Mouse (Mus musculus) testis, postnatal 10 days (tissue): Measurements from ENCODE around the gene Timm10b.
A peak's percentile ranks its signal among the peaks of the same experiment; 100 is the strongest.

Experiments
- DNase-seq: peaks from one replicate; pipeline ENCODE4 v3.0.0; 2021; ENCODE audit warnings: low spot score

Gene Timm10b

GRCm38 (mm10) chr7:105639756-105640155 lies at the start of gene Timm10b:
Gene Timm10b, plus strand, starts transcription at chr7:105640056.
- DNase-seq = no peak

DNA sequence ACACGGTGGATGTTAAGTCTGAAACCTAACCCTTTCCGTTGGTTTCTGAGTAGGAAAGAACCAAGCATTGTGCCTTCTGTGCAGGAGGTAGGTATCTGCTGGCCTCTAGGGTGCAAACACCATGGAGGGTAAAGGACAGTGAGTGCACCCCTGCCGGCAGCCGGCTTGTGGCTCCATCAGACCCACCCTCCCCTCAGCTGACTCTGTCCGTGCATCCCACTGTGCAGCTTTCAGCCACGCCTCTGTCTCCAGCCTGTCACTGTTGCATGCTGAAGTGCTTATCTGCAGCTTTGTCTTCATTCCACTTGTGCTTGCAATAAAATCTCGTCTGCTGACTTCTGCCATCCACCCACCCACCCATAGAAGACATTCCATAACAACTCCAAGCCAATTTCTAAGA lies 49.8 kb upstream of the Timm10b start:
- DNase-seq = no peak

DNA sequence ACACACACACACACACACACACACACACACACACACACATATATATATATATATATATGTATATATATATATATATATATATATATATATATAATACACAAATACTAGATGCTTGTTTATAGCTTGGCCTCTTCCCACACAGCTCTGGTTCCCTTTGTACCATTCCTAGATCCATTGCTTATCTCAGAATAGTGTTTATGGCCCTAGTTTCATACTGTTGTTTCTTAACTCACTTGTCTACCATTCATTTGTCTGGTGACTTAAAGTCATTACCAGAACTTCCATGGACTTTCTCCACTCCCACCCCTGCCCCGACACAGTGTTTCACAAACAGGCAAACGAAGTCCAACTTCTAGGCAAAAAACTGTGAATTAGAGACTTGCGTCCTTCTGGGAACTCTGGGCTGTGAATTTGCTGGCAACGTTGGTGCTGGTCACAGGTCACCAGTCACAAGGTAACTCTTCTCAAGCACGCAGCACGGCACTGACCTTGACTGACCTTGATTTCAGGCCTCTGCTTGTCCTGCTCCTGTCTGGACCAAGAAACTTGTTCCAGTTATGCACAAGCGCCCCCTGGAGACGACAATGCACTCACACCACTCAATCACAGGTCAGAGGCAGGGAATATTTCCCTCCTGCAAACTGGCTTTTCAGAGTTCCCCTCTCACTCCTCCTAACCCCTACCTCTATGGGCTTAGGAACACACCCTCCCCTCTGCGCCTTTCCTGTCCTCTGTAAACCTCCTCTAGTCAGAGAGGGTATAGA lies 36.8 kb upstream of the Timm10b start:
- DNase-seq = peak; percentile 85

DNA sequence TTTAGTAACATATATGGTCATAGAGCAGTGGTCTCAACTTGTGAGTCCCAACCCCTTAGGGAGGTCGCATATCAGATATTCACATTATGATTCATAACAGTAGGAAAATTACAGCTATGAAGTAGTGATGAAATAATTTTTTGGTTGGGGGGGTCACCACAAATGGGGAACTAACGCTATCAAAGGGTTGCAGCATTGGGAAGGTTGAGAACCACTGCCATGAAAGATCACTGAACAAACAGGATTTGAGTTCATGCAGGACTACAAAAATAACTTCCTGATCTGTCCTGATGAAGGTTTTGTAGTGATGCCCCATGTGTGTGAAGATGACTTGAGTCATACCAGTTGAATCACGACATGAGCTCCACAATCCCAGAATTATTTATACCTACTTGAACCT lies 31.4 kb upstream of the Timm10b start:
- no peak for DNase-seq

DNA sequence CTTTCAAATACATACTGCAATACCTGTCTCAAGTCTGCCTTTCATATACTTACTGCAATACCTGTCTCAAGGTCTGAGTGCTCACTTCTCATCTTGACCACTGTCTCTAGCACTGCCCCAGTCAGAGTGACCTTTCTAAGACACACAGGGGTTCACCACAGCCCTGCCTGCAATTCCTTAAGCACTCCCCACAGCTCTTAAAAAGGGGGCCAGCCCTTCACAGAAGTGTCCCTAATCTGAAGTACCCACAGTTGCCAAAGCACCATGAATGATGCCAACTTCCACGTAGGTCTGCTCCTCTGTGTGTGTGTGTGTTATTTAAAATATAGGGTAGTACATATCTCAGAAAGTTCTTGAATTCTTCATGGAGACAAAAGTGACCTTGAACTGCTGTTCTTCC lies 28.1 kb upstream of the Timm10b start:
- no peak for DNase-seq

DNA sequence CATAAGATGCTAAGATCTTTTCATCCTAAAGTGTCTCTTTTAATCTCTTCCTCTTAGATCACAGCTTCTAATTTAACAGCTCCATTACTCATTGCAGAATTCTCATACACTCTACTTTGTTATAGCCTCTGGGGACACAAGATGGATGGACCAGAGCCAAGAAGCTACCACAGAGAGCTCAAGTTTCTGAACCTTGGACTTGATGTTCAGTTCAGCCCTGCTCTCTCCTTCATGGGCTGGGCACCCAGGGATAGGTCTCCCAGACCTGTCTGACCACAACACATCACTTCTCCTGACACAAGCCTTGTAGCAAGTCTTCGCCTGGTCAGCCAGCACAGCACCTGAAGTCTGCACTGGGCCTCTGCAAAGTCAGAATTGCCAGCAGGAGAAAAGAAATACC lies 25.5 kb upstream of the Timm10b start:
- no peak for DNase-seq

GRCm38 (mm10) chr7:105615720-105616119 lies 24.1 kb upstream of the Timm10b start:
- DNase-seq = no peak

DNA sequence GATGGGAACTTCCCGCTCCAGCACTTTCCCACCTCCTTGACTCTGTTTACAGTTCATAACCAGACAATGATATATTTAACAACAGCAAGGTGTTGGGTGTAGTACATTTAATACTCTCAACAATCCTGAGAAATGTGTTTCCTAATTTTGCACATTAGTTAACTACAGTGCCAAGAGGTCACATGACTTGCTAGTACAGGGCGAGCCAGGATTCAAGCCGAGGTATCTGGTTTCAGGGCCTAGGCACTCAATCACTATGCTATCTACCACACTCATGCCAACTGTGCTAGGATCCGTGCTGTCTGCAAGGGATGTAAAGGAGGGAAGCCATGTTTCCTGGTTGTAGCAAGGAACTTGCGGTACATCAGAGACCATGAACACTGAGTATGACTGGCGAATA lies 23.3 kb upstream of the Timm10b start:
- no peak for DNase-seq

DNA sequence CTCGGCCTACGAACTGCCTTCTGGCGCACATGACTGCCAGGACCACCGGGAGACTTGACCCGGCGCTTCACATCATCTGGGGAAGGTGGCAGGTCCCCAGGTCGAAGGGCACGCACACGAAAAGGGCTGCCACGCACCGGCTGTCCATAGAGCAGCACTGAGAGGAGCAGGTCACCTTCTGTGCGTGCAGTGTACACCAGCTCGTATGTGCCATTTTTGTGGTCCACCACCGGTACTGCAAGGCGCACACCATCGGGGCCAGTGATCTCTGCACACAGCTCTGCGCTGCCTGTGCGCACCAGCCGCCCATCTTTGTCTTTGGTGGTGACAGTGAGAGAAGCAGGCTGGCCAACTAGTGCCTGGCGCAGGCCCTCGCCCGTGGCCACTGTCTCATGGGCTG lies 22.0 kb upstream of the Timm10b start:
- DNase-seq = no peak

DNA sequence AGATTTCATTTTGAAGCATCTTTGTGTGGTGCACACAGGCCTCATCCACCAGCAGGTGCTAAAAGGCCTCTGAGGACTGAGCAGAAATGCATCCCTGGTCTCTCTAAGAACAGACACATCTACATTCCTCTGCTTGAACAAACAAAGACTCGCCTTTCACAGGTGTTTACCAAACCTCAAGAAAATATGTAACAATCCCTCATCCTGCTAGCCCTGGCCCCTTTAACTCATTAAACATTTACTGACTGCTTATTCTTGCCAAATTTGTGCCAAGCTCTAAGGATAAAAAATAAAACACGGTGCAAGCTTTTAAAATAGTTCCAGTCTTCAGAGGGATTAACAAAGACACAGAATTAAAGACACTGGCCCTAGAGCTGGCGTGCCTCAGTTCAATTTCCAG lies 20.2 kb upstream of the Timm10b start:
- DNase-seq = no peak

DNA sequence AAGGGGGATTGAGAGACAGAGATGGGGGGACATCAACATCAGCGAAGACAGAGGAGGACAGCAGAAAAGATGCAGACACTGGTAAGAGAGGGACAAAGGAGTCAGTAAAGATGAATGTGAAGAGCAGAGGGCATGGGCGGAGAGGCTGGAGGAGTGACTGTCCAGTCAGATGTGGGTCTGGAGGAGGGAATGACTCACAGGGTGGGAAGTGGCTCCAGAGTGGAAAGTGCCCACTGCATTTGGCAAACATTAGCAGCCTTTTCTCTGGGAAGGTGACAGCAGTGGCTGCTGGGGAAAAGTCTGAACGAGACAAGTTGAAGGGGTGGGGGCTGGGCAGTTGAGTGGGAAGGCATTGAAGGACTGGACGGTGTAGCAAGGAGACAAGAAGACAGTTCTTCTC lies 18.8 kb upstream of the Timm10b start:
- no peak for DNase-seq

DNA sequence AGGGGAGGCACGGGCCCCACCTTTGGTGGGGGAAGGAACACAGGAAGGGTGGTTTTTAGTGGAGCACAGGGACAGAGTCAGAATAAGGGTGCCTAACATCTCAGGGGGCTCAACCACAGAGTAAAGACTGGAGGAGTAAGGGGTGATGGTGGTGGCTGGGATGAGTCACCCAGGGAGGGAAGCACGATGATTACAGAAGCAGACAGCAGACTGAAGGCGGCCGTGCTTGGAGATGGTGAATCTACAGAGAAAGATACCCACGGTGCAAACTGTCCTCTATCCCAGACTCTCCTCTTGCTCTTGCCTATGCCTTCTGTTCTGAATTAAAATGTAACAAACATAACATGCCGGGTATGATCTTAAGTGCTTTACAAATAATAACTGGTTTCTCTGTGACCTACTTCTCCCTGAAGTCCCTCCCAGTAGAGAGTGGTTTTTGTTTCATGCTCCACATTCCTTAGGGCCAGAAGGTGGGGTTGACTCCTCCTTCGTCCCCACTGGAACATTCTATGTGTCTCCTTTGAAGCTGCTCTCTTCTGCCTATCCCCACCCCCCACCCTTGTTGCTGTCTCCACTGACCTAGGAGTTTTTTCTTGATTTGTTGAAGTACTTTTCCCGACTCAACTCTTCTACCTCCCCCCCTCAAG lies 18.1 kb upstream of the Timm10b start:
- DNase-seq = no peak

DNA sequence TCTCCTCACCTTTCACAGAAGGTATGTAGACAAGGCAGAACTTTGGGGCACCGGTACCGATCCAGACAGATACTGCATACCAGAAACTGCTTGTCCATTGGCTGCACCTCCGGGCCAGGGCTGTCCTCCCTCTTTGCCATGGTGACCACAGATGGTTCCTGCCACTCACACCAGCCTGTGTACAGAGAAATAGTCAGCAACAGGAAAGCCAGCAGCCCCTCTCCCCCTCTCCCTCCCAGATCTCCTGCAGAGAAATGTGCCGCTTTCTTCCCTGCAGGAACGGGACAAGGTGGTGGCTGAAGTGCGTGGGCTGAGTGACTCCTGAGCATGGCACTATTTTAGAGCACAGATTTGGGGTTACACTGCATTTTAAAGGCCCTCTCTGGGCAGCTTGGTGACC lies 14.5 kb upstream of the Timm10b start:
- no peak for DNase-seq

DNA sequence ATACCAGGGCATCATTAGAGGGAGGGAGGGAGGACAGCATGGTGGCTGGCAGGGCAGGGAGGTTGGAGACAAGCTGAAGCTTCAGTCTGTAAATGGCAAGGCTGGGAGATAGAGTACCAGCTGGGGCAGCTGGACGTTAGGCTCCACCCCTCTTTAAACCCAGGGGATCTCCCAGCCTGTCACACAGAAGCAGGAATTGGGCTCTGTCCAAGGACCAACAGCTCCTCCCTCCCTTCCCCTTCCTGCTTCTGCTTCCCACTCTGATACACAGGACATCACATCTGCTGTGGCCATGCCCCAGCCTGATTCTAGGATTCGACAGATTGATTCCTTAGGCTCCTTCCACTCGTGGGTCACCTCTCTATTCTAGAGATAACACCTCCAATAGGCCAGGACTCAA lies 11.2 kb upstream of the Timm10b start:
- no peak for DNase-seq

- no peak for DNase-seq
Observed at GRCm38 (mm10) chr7:105632551-105632972, 7.3 kb upstream of the Timm10b start.

GRCm38 (mm10) chr7:105633127-105633800 lies 6.6 kb upstream of the Timm10b start, which contains the start of gene Trim3:
Gene Trim3, minus strand, starts transcription at chr7:105633571.
- DNase-seq = peak; percentile 97

GRCm38 (mm10) chr7:105633801-105634135 lies 6.1 kb upstream of the Timm10b start:
- DNase-seq = no peak

- no peak for DNase-seq
Observed at GRCm38 (mm10) chr7:105634272-105634920, 5.5 kb upstream of the Timm10b start.

DNA sequence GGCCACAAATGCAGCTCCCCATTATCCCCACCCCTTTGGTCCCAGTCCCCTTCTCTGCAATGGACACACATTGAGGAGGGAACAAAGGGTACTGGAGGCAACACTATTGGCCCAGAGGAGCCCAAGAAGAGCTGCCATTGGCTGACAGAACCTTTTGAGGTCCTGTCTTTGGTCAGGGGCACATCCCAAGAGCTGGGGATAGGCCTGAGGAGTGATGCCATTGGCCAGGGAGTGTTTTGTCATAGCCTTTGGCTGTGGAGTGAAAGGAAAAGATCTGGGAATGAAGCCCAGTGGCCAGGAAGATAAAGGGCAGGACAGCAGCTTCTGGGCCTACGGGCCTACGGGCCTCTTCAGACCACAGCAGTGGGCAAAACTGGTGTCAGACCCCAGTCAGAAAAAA lies 4.1 kb upstream of the Timm10b start:
- no peak for DNase-seq

- DNase-seq = no peak
Observed at GRCm38 (mm10) chr7:105638776-105639175, 1.1 kb upstream of the Timm10b start.

- peak; percentile 70 for DNase-seq
Observed at GRCm38 (mm10) chr7:105639304-105639703, 552 bp upstream of the Timm10b start.

GRCm38 (mm10) chr7:105640233-105640893 lies 507 bp downstream of the Timm10b start, which contains the start of the genes Arfip2 and Gm45799:
Gene Arfip2, minus strand, starts transcription at chr7:105640416.
Gene Gm45799, plus strand, starts transcription at chr7:105640552.
- DNase-seq = peak; percentile 95
